Mouse (Mus musculus): Measurements from ENCODE around the gene Gm10912. TPM values are rescaled to one million over a fixed set of nuclear protein-coding genes. Genes with fewer than 3 reads are reported as not detected.
A peak's percentile ranks its signal among the peaks of the same experiment; 100 is the strongest.
"Not testable (repeated sequence)": the region's sequence is repeated elsewhere in the genome, so short reads cannot be mapped to it uniquely, and the experiment has no call there.

Gm10912 gene
- polyA plus RNA-seq, 1 experiment from 2014 or later: not detected

- Histone ChIP-seq H3K36me3 (ENCODE audit: insufficient read depth, low read length) (peaks cover 16% of the 10 kb centered on the region), H3K4me1 (replicated peaks; ENCODE audit: insufficient read depth, low read length) (no peaks in the 10 kb centered on the region), H3K27me3 (ENCODE audit: insufficient read depth, low read length) (no peaks in the 10 kb centered on the region), H3K4me2 (ENCODE audit: low read length) (no peak overlapping the region), H3K4me3 (replicated peaks; ENCODE audit: low read depth, low read length) (no peak overlapping the region), H3K9ac (ENCODE audit: low read depth, low read length) (no peak overlapping the region), H3K27ac (no peak overlapping the region), H3K9me3 (replicated peaks; ENCODE audit: low read length) (no peaks in the 10 kb centered on the region)
- TF ChIP-seq CTCF (IDR thresholded peaks at IDR 0.05; ENCODE audit: low read depth): no peak
- WGBS: 71% methylated on average over 10 of the region's 10 CpGs
- DNase-seq (ENCODE audit: low spot score) (no peak), ATAC-seq (replicated peaks; ENCODE audit: low FRiP score, low read depth) (no peak)
Measured at GRCm38 (mm10) chr2:104059786-104060185, 5.8 kb upstream of the Gm10912 start.

DNA sequence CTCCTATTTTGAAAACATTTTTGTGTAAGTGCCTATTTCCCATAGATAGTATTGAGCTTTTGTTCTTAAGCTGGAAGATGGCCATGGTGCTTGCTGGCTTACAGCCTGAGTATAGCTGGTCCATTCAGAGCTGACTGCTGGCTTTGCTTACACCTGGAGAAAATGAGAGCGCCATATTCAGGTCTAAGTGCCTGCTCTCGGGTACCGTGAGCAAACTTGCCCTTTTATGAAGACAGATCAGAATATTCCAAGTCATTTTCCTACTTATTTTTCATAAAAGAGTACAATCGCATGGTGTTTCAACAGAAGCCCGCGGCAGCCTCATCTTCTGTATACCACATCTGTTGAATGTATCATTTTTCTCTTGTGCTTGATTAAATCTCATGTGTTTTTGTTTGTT is 4.6 kb upstream of the Gm10912 start:
- DNase-seq (ENCODE audit: low spot score) (no peak), ATAC-seq (replicated peaks; ENCODE audit: low FRiP score, low read depth) (no peak)
- Histone ChIP-seq H3K9me3 (replicated peaks; ENCODE audit: low read length) (no peaks in the 10 kb centered on the region), H3K4me2 (ENCODE audit: low read length) (no peak overlapping the region), H3K9ac (ENCODE audit: low read depth, low read length) (no peak overlapping the region), H3K27ac (no peak overlapping the region), H3K36me3 (ENCODE audit: insufficient read depth, low read length) (peaks cover 10% of the 10 kb centered on the region; the same call in 1 of the 2 replicates), H3K4me1 (replicated peaks; ENCODE audit: insufficient read depth, low read length) (no peaks in the 10 kb centered on the region), H3K27me3 (ENCODE audit: insufficient read depth, low read length) (no peaks in the 10 kb centered on the region), H3K4me3 (replicated peaks; ENCODE audit: low read depth, low read length) (no peak overlapping the region)
- no peak for TF ChIP-seq CTCF (IDR thresholded peaks at IDR 0.05; ENCODE audit: low read depth)
- whole genome bisulfite sequencing: 96% methylated on average over 6 of the region's 6 CpGs

- peaks cover 10% of the 10 kb centered on the region; the same call in 1 of the 2 replicates for H3K36me3 ChIP-seq (ENCODE audit: insufficient read depth, low read length)
- TF ChIP-seq CTCF (IDR thresholded peaks at IDR 0.05; ENCODE audit: low read depth): no peak
- no peak for ATAC-seq (replicated peaks; ENCODE audit: low FRiP score, low read depth)
- H3K27me3 ChIP-seq (ENCODE audit: insufficient read depth, low read length): no peaks in the 10 kb centered on the region
- no peaks in the 10 kb centered on the region for H3K4me1 ChIP-seq (replicated peaks; ENCODE audit: insufficient read depth, low read length)
- no peak overlapping the region for H3K4me2 ChIP-seq (ENCODE audit: low read length)
- H3K9ac ChIP-seq (ENCODE audit: low read depth, low read length): no peak overlapping the region
- no peak overlapping the region for H3K27ac ChIP-seq
- H3K4me3 ChIP-seq (replicated peaks; ENCODE audit: low read depth, low read length): no peak overlapping the region
- no peak for DNase-seq (ENCODE audit: low spot score)
- H3K9me3 ChIP-seq (replicated peaks; ENCODE audit: low read length): no peaks in the 10 kb centered on the region
Measured at GRCm38 (mm10) chr2:104062665-104063064, 3.0 kb upstream of the Gm10912 start.

GRCm38 (mm10) chr2:104064152-104064551 is 1.5 kb upstream of the Gm10912 start:
- TF ChIP-seq CTCF (IDR thresholded peaks at IDR 0.05; ENCODE audit: low read depth): no peak
- H3K36me3 ChIP-seq (ENCODE audit: insufficient read depth, low read length): peaks cover 4% of the 10 kb centered on the region; the same call in 1 of the 2 replicates
- no peak overlapping the region for H3K4me2 ChIP-seq (ENCODE audit: low read length)
- no peaks in the 10 kb centered on the region for H3K9me3 ChIP-seq (replicated peaks; ENCODE audit: low read length)
- DNase-seq (ENCODE audit: low spot score) (no peak), ATAC-seq (replicated peaks; ENCODE audit: low FRiP score, low read depth) (no peak)
- H3K27me3 ChIP-seq (ENCODE audit: insufficient read depth, low read length): no peaks in the 10 kb centered on the region
- no peaks in the 10 kb centered on the region for H3K4me1 ChIP-seq (replicated peaks; ENCODE audit: insufficient read depth, low read length)
- 78% methylated on average over 2 of the region's 2 CpGs for WGBS
- no peak overlapping the region for H3K9ac ChIP-seq (ENCODE audit: low read depth, low read length)
- H3K27ac ChIP-seq: no peak overlapping the region
- H3K4me3 ChIP-seq (replicated peaks; ENCODE audit: low read depth, low read length): no peak overlapping the region

DNA sequence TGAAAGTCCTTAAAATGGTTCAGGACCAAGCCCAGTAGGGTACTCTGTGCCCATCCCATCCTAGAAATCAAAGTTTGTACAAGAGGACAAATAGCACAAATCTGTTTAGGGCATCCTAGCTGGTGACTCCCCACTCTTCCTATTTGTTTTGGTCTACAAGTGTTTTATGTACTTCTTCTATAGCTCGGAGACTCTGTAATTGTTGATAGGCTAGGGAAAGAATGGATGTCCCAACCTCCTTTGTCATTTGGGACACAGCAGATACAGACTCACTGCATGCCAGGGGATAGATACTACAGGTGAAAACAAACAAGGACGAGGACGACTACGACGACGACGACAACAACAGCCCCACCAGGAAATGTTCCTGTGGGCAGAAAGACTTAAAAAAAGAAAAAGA is 2.8 kb downstream of the Gm10912 start, which contains the start of gene Gm10799:
Gene Gm10799, minus strand, starts transcription at position 101 of the 400 bp plus-strand sequence.
- not testable (repeated sequence) for H3K36me3 ChIP-seq (ENCODE audit: insufficient read depth, low read length); H3K27me3 ChIP-seq (ENCODE audit: insufficient read depth, low read length); H3K9ac ChIP-seq (ENCODE audit: low read depth, low read length); ATAC-seq (replicated peaks; ENCODE audit: low FRiP score, low read depth); H3K4me2 ChIP-seq (ENCODE audit: low read length); H3K27ac ChIP-seq; H3K4me3 ChIP-seq (replicated peaks; ENCODE audit: low read depth, low read length); H3K9me3 ChIP-seq (replicated peaks; ENCODE audit: low read length); DNase-seq (ENCODE audit: low spot score); H3K4me1 ChIP-seq (replicated peaks; ENCODE audit: insufficient read depth, low read length)
- WGBS: 77% methylated on average over 7 of the region's 7 CpGs

- Histone ChIP-seq H3K4me1 (replicated peaks; ENCODE audit: insufficient read depth, low read length) (no peaks in the 10 kb centered on the region), H3K27me3 (ENCODE audit: insufficient read depth, low read length) (no peaks in the 10 kb centered on the region), H3K4me3 (replicated peaks; ENCODE audit: low read depth, low read length) (peak within 1 kb of the TSS; percentile 28; the same call in 1 of the 2 replicates), H3K27ac (no peak within 1 kb of the TSS), H3K4me2 (ENCODE audit: low read length) (peak within 1 kb of the TSS; percentile 55), H3K9me3 (replicated peaks; ENCODE audit: low read length) (no peaks in the 10 kb centered on the region), H3K9ac (ENCODE audit: low read depth, low read length) (peak within 1 kb of the TSS; percentile 44; the same call in 1 of the 2 replicates), H3K36me3 (ENCODE audit: insufficient read depth, low read length) (no peaks in the 10 kb centered on the region)
- WGBS: 9% methylated on average over 13 of the region's 13 CpGs
- TF ChIP-seq CTCF (IDR thresholded peaks at IDR 0.05; ENCODE audit: low read depth): no peak
- peak; percentile 71 for DNase-seq (ENCODE audit: low spot score)
- ATAC-seq (replicated peaks; ENCODE audit: low FRiP score, low read depth): peak; percentile 91
Measured at GRCm38 (mm10) chr2:104069704-104070185, 4.1 kb downstream of the Gm10912 start, which contains the start of gene Cd59b. Cd59b (plus strand) TSS chr2:104069849.

DNA sequence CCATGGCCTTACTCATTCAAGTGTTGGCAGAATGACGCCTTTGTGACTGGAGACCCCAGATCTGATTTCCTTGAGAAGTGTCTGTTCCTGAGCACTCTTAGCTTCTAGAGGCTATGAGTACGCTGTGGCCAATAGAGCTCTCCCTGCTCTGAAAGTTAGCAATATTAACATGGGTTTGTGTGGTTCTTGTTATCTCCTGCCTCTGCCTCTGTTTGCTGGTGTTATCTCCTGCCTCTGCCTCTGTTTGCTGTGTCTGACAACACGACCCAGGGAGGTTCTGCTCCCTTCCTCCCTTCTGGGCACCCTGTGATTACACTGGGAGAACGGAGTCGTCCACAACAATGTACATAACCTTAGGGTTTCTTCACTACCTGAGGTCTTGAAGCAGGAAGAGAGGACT is 12.7 kb downstream of the Gm10912 start:
- WGBS: 71% methylated on average over 5 of the region's 5 CpGs
- H3K4me2 ChIP-seq (ENCODE audit: low read length); H3K4me3 ChIP-seq (replicated peaks; ENCODE audit: low read depth, low read length); H3K36me3 ChIP-seq (ENCODE audit: insufficient read depth, low read length); H3K27ac ChIP-seq; H3K27me3 ChIP-seq (ENCODE audit: insufficient read depth, low read length); ATAC-seq (replicated peaks; ENCODE audit: low FRiP score, low read depth); H3K4me1 ChIP-seq (replicated peaks; ENCODE audit: insufficient read depth, low read length); DNase-seq (ENCODE audit: low spot score); H3K9me3 ChIP-seq (replicated peaks; ENCODE audit: low read length); H3K9ac ChIP-seq (ENCODE audit: low read depth, low read length): not testable (repeated sequence)

DNA sequence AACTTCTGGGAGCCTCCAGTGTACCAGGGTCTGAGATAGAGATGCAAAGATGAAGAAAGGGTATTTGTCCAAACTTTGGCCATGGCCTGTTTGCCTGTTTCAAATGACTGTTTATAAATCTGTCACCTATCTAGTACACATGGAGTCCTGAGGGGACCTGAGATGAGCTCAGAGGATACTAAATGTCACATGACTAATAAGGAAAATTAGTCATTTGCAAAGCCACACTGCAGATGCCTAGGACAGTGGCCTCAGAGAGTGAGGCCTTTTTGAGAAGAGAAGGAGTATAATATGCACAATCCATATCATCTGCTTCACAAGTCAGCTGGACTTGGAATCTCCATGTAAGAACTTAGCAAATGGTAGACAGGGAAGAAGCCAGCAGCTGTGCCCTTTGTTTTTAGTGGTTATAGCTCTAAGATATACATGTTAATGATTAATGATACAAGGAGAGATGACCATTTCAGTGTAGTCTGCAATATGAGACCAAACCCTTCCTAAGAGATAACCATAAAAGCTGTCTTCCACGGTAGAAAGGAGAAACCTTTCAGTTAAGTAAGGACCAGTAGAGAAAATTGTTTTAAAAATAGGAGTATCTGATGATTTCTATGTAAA is 15.9 kb downstream of the Gm10912 start:
- not testable (repeated sequence) for H3K4me3 ChIP-seq (replicated peaks; ENCODE audit: low read depth, low read length); ATAC-seq (replicated peaks; ENCODE audit: low FRiP score, low read depth)
- WGBS: no CpG with 5 or more reads among the region's 1 CpGs

More for the DNA sequence above, 15.9 kb downstream of the Gm10912 start:
- H3K27me3 ChIP-seq (ENCODE audit: insufficient read depth, low read length); H3K4me1 ChIP-seq (replicated peaks; ENCODE audit: insufficient read depth, low read length); DNase-seq (ENCODE audit: low spot score); H3K27ac ChIP-seq; H3K9me3 ChIP-seq (replicated peaks; ENCODE audit: low read length); H3K4me2 ChIP-seq (ENCODE audit: low read length); H3K36me3 ChIP-seq (ENCODE audit: insufficient read depth, low read length); H3K9ac ChIP-seq (ENCODE audit: low read depth, low read length): not testable (repeated sequence)

Measured in kidney, postnatal 0 days (tissue).